8 mouse cellular contexts compared by ENCODE assay signal in the genomic region with DNA sequence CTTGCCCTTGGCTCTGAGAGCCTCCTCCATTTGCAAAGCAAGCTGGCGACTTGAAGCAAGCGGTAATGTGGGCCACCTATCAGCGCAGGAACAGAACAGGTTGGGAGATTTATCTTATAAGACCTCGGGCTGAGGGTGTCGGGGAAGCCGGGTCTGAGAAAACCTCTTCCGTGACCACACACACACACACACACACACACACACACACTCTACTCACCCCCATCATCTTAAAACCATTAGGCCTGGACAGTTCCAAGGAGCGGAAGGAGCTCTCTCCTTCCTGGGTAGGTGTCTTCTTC. TPM values are rescaled to one million over a fixed set of nuclear protein-coding genes. Genes with fewer than 3 reads are reported as not detected.
DNase-seq lines count a peak whose midpoint lies in the region; ATAC-seq lines count a peak whose summit lies in the region.

No protein-coding gene starts in this region.

- no peaks in the 10 kb centered on the region for H3K27me3 ChIP-seq in kidney, embryonic 15.5 days
- no peaks in the 10 kb centered on the region for H3K27me3 ChIP-seq in intestine, embryonic 15.5 days (replicated peaks)
- H3K27me3 ChIP-seq in midbrain, embryonic 14.5 days (ENCODE audit: control insufficient read depth, insufficient read depth, low read length) = no peaks in the 10 kb centered on the region

- 0 out of 2 replicates have a peak overlapping the region, but pooled peaks have one; percentile 40 for H3K9ac ChIP-seq in kidney, embryonic 15.5 days
- H3K9ac ChIP-seq in intestine, embryonic 15.5 days = 0 out of 2 replicates have a peak overlapping the region, but pooled peaks have one; percentile 0
- no peak overlapping the region for H3K9ac ChIP-seq in midbrain, embryonic 14.5 days (replicated peaks; ENCODE audit: low read length)

- H3K36me3 ChIP-seq in kidney, embryonic 15.5 days = peaks cover 21% of the 10 kb centered on the region
- 0 out of 2 replicates have a peak, but pooled peaks cover under 1% of the 10 kb centered on the region for H3K36me3 ChIP-seq in intestine, embryonic 15.5 days
- H3K36me3 ChIP-seq in midbrain, embryonic 14.5 days (ENCODE audit: control insufficient read depth, insufficient read depth, low read length) = peaks cover 12% of the 10 kb centered on the region; the same call in 1 of the 2 replicates

- DNase-seq in kidney, adult 8-10 months = no peak
- DNase-seq in midbrain, embryonic 14.5 days = no peak
- no peak for DNase-seq in layer of hippocampus, postnatal 10 days (ENCODE audit: low spot score in 2 of 2)
- DNase-seq in adrenal gland, postnatal 25 days = no peak

- H3K4me2 ChIP-seq in kidney, embryonic 15.5 days = peak overlapping the region; percentile 61
- peak overlapping the region; percentile 62 for H3K4me2 ChIP-seq in intestine, embryonic 15.5 days (replicated peaks)
- H3K4me2 ChIP-seq in midbrain, embryonic 14.5 days (ENCODE audit: low read length) = peak overlapping the region; percentile 35; the same call in 1 of the 2 replicates

- H3K4me3 ChIP-seq in kidney, embryonic 15.5 days (replicated peaks) = peak overlapping the region; percentile 30
- peak overlapping the region; percentile 61 for H3K4me3 ChIP-seq in brown adipose tissue, adult 24 weeks (ENCODE audit: insufficient read depth, low read depth, low read length)
- H3K4me3 ChIP-seq in intestine, embryonic 15.5 days (replicated peaks) = peak overlapping the region; percentile 30
- H3K4me3 ChIP-seq in midbrain, embryonic 14.5 days (replicated peaks; ENCODE audit: low read depth, low read length) = no peak overlapping the region

- no peak for ATAC-seq in kidney, embryonic 15.5 days (replicated peaks; ENCODE audit: low FRiP score)
- no peak for ATAC-seq in intestine, embryonic 15.5 days
- ATAC-seq in midbrain, embryonic 14.5 days (ENCODE audit: low FRiP score, low TSS enrichment) = no peak
- ATAC-seq in granulocyte monocyte progenitor cell, adult 5-6 weeks (replicated peaks; ENCODE audit: poor library complexity, severe bottlenecking) = no peak

- no peaks in the 10 kb centered on the region for H3K9me3 ChIP-seq in kidney, embryonic 15.5 days (replicated peaks)
- no peaks in the 10 kb centered on the region for H3K9me3 ChIP-seq in intestine, embryonic 15.5 days
- H3K9me3 ChIP-seq in midbrain, embryonic 14.5 days (ENCODE audit: control insufficient read depth, low read length) = no peaks in the 10 kb centered on the region

- peak overlapping the region; percentile 81; the same call in 1 of the 2 replicates for H3K27ac ChIP-seq in kidney, embryonic 15.5 days
- H3K27ac ChIP-seq in brown adipose tissue, adult 24 weeks (replicated peaks; ENCODE audit: low read depth, low read length) = no peak overlapping the region
- no peak overlapping the region for H3K27ac ChIP-seq in intestine, embryonic 15.5 days
- no peak overlapping the region for H3K27ac ChIP-seq in midbrain, embryonic 14.5 days (replicated peaks; ENCODE audit: low read depth, low read length)

- H3K4me1 ChIP-seq in kidney, embryonic 15.5 days = peaks cover 32% of the 10 kb centered on the region
- no peaks in the 10 kb centered on the region; the same call in 1 of the 2 replicates for H3K4me1 ChIP-seq in brown adipose tissue, adult 24 weeks (ENCODE audit: control insufficient read depth, insufficient read depth, insufficient read length, low read length)
- peaks cover 16% of the 10 kb centered on the region for H3K4me1 ChIP-seq in intestine, embryonic 15.5 days (replicated peaks)
- no peaks in the 10 kb centered on the region for H3K4me1 ChIP-seq in midbrain, embryonic 14.5 days (ENCODE audit: control insufficient read depth, insufficient read depth, low read length)

- 72% methylated on average over 8 of the region's 8 CpGs for WGBS in kidney, embryonic 15.5 days
- WGBS in intestine, embryonic 15.5 days = 85% methylated on average over 8 of the region's 8 CpGs
- 83% methylated on average over 8 of the region's 8 CpGs for WGBS in midbrain, embryonic 14.5 days

RNA-seq across cellular contexts. Expression of gene Def6, which starts 0.7 kb away (rescaled TPM):
- 6.7 and 7.5 TPM in 2 replicates for polyA plus RNA-seq in kidney, embryonic 15.5 days (2015; fragmentation: Nextera tagmentation; extraction: Ambion mirVana)
- 0.71 and 2.1 TPM in 2 replicates for polyA plus RNA-seq in brown adipose tissue, adult 24 weeks (2012; ENCODE audit: insufficient read depth, insufficient read length, missing spikeins)
- 3.4 and 4.3 TPM in 2 replicates for polyA plus RNA-seq in intestine, embryonic 15.5 days (2015; fragmentation: Nextera tagmentation; extraction: Ambion mirVana)
- polyA plus RNA-seq in midbrain, embryonic 14.5 days (2014; fragmentation: Nextera tagmentation; extraction: Ambion mirVana) = 3.2 and 3.5 TPM in 2 replicates
- total RNA-seq in granulocyte monocyte progenitor cell, adult 5-6 weeks (2014; fragmentation: Nextera tagmentation) = 57.9 and 67.3 TPM in 2 replicates
- total RNA-seq in granulocyte monocyte progenitor cell, adult 5-6 weeks (2017) = 108 and 142 TPM in 2 replicates
- 1 to 10 TPM; 6.4 to 7.1 TPM for total RNA-seq in layer of hippocampus, postnatal 10 days (2021)
- total RNA-seq in adrenal gland, postnatal 25 days (2021) = 1.8 and 3.1 TPM in 2 replicates

RNA-seq across cellular contexts. Expression of gene Ppard, which starts 24.2 kb away (rescaled TPM):
- polyA plus RNA-seq in kidney, embryonic 15.5 days (2015; fragmentation: Nextera tagmentation; extraction: Ambion mirVana) = 2.3 and 2.7 TPM in 2 replicates
- 14.2 and 15.2 TPM in 2 replicates for polyA plus RNA-seq in brown adipose tissue, adult 24 weeks (2012; ENCODE audit: insufficient read depth, insufficient read length, missing spikeins)
- polyA plus RNA-seq in intestine, embryonic 15.5 days (2015; fragmentation: Nextera tagmentation; extraction: Ambion mirVana) = 1.8 and 1.9 TPM in 2 replicates
- 1.2 and 1.5 TPM in 2 replicates for polyA plus RNA-seq in midbrain, embryonic 14.5 days (2014; fragmentation: Nextera tagmentation; extraction: Ambion mirVana)
- 8.4 and 8.8 TPM in 2 replicates for total RNA-seq in granulocyte monocyte progenitor cell, adult 5-6 weeks (2014; fragmentation: Nextera tagmentation)
- 0.34 and 5.6 TPM in 2 replicates for total RNA-seq in granulocyte monocyte progenitor cell, adult 5-6 weeks (2017)
- total RNA-seq in layer of hippocampus, postnatal 10 days (2021) = 10 to 100 TPM; 25.8 to 29.0 TPM
- 36.3 and 43.3 TPM in 2 replicates for total RNA-seq in adrenal gland, postnatal 25 days (2021)

RNA-seq across cellular contexts. Expression of gene Zfp523, which starts 31.3 kb away (rescaled TPM):
- 36.3 and 40.1 TPM in 2 replicates for polyA plus RNA-seq in kidney, embryonic 15.5 days (2015; fragmentation: Nextera tagmentation; extraction: Ambion mirVana)
- polyA plus RNA-seq in brown adipose tissue, adult 24 weeks (2012; ENCODE audit: insufficient read depth, insufficient read length, missing spikeins) = 6.1 and 12.0 TPM in 2 replicates
- polyA plus RNA-seq in intestine, embryonic 15.5 days (2015; fragmentation: Nextera tagmentation; extraction: Ambion mirVana) = 25.7 and 28.1 TPM in 2 replicates
- polyA plus RNA-seq in midbrain, embryonic 14.5 days (2014; fragmentation: Nextera tagmentation; extraction: Ambion mirVana) = 41.8 and 51.9 TPM in 2 replicates
- total RNA-seq in granulocyte monocyte progenitor cell, adult 5-6 weeks (2014; fragmentation: Nextera tagmentation) = 14.5 and 20.9 TPM in 2 replicates
- total RNA-seq in granulocyte monocyte progenitor cell, adult 5-6 weeks (2017) = 19.5 and 29.1 TPM in 2 replicates
- 10 to 100 TPM; 76.1 to 80.4 TPM for total RNA-seq in layer of hippocampus, postnatal 10 days (2021)
- 41.5 and 45.5 TPM in 2 replicates for total RNA-seq in adrenal gland, postnatal 25 days (2021)
